Mouse (Mus musculus): ENCODE data around the gene Gabbr2. TPM values are rescaled to one million over a fixed set of nuclear protein-coding genes. Genes with fewer than 3 reads are reported as not detected.

Gabbr2 gene
- total RNA-seq, 2 experiments from 2014 or later: 0.27 to 0.35 TPM

- no peak for DNase-seq (ENCODE audit: low spot score in 2 of 2)
Observed at GRCm38 (mm10) chr4:46919144-46919543, 72.5 kb downstream of the Gabbr2 start.

GRCm38 (mm10) chr4:46916786-46917185 is 74.9 kb downstream of the Gabbr2 start:
- DNase-seq (ENCODE audit: low spot score in 2 of 2): no peak

- DNase-seq (ENCODE audit: low spot score in 2 of 2): no peak
Observed at GRCm38 (mm10) chr4:46915934-46916333, 75.7 kb downstream of the Gabbr2 start.

GRCm38 (mm10) chr4:46915476-46915875 is 76.2 kb downstream of the Gabbr2 start:
- no peak for DNase-seq (ENCODE audit: low spot score in 2 of 2)

- no peak for DNase-seq (ENCODE audit: low spot score in 2 of 2)
Observed at GRCm38 (mm10) chr4:46914606-46915005, 77.1 kb downstream of the Gabbr2 start.

- DNase-seq (ENCODE audit: low spot score in 2 of 2): no peak
Observed at GRCm38 (mm10) chr4:46906036-46906691, 85.5 kb downstream of the Gabbr2 start.

- no peak for DNase-seq (ENCODE audit: low spot score in 2 of 2)
Observed at GRCm38 (mm10) chr4:46905152-46905551, 86.5 kb downstream of the Gabbr2 start.

- DNase-seq (ENCODE audit: low spot score in 2 of 2): no peak
Observed at GRCm38 (mm10) chr4:46904129-46904528, 87.5 kb downstream of the Gabbr2 start.

GRCm38 (mm10) chr4:46898546-46898945 is 93.1 kb downstream of the Gabbr2 start:
- DNase-seq (ENCODE audit: low spot score in 2 of 2): no peak

- DNase-seq (ENCODE audit: low spot score in 2 of 2): no peak
Observed at GRCm38 (mm10) chr4:46897634-46898399, 93.9 kb downstream of the Gabbr2 start.

GRCm38 (mm10) chr4:46894144-46894543 is 97.5 kb downstream of the Gabbr2 start:
- no peak for DNase-seq (ENCODE audit: low spot score in 2 of 2)

- no peak for DNase-seq (ENCODE audit: low spot score in 2 of 2)
Observed at GRCm38 (mm10) chr4:46889175-46889574, 102.5 kb downstream of the Gabbr2 start.

GRCm38 (mm10) chr4:46885627-46886383 is 105.9 kb downstream of the Gabbr2 start:
- DNase-seq (ENCODE audit: low spot score in 2 of 2): no peak

GRCm38 (mm10) chr4:46884132-46884531 is 107.5 kb downstream of the Gabbr2 start:
- DNase-seq (ENCODE audit: low spot score in 2 of 2): no peak

- DNase-seq (ENCODE audit: low spot score in 2 of 2): no peak
Observed at GRCm38 (mm10) chr4:46883546-46883945, 108.1 kb downstream of the Gabbr2 start.

- DNase-seq (ENCODE audit: low spot score in 2 of 2): no peak
Observed at GRCm38 (mm10) chr4:46883047-46883446, 108.6 kb downstream of the Gabbr2 start.

GRCm38 (mm10) chr4:46881271-46881670 is 110.4 kb downstream of the Gabbr2 start:
- no peak for DNase-seq (ENCODE audit: low spot score in 2 of 2)

- DNase-seq (ENCODE audit: low spot score in 2 of 2): no peak
Observed at GRCm38 (mm10) chr4:46879943-46880342, 111.7 kb downstream of the Gabbr2 start.

- DNase-seq (ENCODE audit: low spot score in 2 of 2): no peak
Observed at GRCm38 (mm10) chr4:46872750-46873149, 118.9 kb downstream of the Gabbr2 start.

GRCm38 (mm10) chr4:46870157-46870556 is 121.5 kb downstream of the Gabbr2 start:
- no peak for DNase-seq (ENCODE audit: low spot score in 2 of 2)

- DNase-seq (ENCODE audit: low spot score in 2 of 2): no peak
Observed at GRCm38 (mm10) chr4:46869380-46869779, 122.3 kb downstream of the Gabbr2 start.

- no peak for DNase-seq (ENCODE audit: low spot score in 2 of 2)
Observed at GRCm38 (mm10) chr4:46868921-46869320, 122.8 kb downstream of the Gabbr2 start.
